Mouse (Mus musculus): ENCODE results near the gene Ankfn1.
A peak's percentile ranks its signal among the peaks of the same experiment; 100 is the strongest.

Ankfn1 gene

GRCm38 (mm10) chr11:89356479-89356878, 421.0 kb downstream of the Ankfn1 start:
- DNase-seq, result peak; percentile 34

DNA sequence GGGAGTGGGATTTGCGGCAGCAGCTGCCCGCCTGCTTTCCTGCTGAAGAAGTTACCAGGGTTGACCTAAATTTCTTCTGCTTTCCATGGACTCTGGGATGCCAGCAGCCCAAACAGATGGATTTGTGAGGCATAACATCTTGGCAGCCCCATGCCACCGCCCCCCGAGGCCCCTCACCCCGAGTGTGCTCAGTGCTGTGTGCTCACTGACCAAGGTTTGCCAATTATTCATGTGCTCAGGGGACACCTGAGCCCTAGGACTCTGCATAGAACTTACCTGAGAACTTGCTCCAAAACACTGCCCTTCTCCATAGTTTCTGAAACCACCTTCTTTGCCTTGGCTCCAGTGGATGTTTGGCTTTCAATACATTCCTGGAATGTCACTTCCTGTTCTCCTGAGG, 421.4 kb downstream of the Ankfn1 start:
- peak; percentile 55 for DNase-seq

DNA sequence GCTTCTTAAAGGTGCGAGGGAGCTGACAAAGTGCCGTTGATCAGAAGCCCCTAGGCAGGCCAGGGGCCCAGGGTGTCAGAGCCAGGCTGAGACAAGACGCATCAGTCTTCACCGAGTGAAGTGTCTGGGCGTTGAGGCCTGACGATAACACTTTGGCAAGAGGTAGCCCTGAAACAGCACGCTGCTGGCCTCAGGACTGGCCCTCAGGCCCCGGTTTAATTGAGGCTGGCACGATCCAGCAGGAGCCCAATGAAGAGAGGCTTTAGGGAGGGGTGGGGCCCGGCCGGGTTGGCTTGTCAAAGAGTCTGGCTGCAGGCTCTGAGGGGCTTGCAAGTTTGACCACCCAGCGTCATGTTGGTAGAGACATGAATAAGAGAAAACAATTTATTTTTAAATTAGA, 437.2 kb downstream of the Ankfn1 start:
- no peak for DNase-seq

Data from heart, adult 11 months (tissue).